Mouse (Mus musculus): ENCODE results near the gene Alad.

DNA sequence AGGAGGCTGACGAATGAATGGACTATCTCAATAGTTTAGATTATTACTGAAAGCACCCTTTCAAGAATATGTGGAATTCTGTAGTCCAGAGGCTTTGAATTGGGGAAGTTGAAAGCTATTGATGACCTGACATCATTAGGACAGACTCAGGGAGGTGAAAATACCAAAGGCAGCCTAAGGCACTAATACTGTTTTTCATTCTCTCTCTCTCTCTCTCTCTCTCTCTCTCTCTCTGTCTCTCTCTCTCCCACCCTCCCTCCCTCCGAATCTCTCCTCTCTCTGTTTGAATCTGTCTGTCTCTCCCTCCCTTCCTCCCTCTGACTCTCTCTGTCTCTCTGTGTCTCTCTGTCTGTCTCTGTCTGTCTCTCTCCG lies 41.9 kb upstream of the Alad start:
- TF ChIP-seq CTCF (IDR thresholded peaks at IDR 0.05; ENCODE audit: borderline replicate concordance, insufficient read depth, low read depth, low read length), result no peak
- TF ChIP-seq POLR2A (IDR thresholded peaks at IDR 0.05; ENCODE audit: borderline replicate concordance, insufficient read depth, low read length), result no peak
